Mouse (Mus musculus): ENCODE measurements at regions not wholly inside any gene's neighbourhood (a gene's known extent, or its start where the extent isn't known, plus 50 kb on each side); places are given as distances from the start of the nearest gene placed in this dataset.

GRCm38 (mm10) chr7:70752802-70753218 lies 386.3 kb upstream of the Nr2f2 start:
- DNase-seq = no peak

- DNase-seq = no peak
These were observed 382.3 kb upstream of the Nr2f2 start for GRCm38 (mm10) chr7:70748884-70749283.

GRCm38 (mm10) chr7:70748345-70748744 lies 381.8 kb upstream of the Nr2f2 start:
- no peak for DNase-seq

GRCm38 (mm10) chr7:70744296-70744695 lies 377.8 kb upstream of the Nr2f2 start:
- DNase-seq = no peak

GRCm38 (mm10) chr7:70735591-70735990 lies 369.1 kb upstream of the Nr2f2 start:
- no peak for DNase-seq

GRCm38 (mm10) chr7:70733501-70733900 lies 367.0 kb upstream of the Nr2f2 start:
- DNase-seq = no peak

GRCm38 (mm10) chr7:70729896-70730295 lies 363.4 kb upstream of the Nr2f2 start:
- peak; percentile 44 for DNase-seq

GRCm38 (mm10) chr7:70718149-70718765 lies 351.7 kb upstream of the Nr2f2 start:
- peak; percentile 64 for DNase-seq

- no peak for DNase-seq
These were observed 351.1 kb upstream of the Nr2f2 start for GRCm38 (mm10) chr7:70717608-70718007.

- peak; percentile 17 for DNase-seq
These were observed 350.4 kb upstream of the Nr2f2 start for GRCm38 (mm10) chr7:70716811-70717458.

- DNase-seq = no peak
These were observed 345.6 kb upstream of the Nr2f2 start for GRCm38 (mm10) chr7:70712141-70712540.

- DNase-seq = no peak
These were observed 339.7 kb upstream of the Nr2f2 start for GRCm38 (mm10) chr7:70706281-70706680.

- DNase-seq = no peak
These were observed 337.2 kb upstream of the Nr2f2 start for GRCm38 (mm10) chr7:70703784-70704183.

- no peak for DNase-seq
These were observed 333.9 kb upstream of the Nr2f2 start for GRCm38 (mm10) chr7:70700461-70700860.

GRCm38 (mm10) chr7:70699391-70699790 lies 332.9 kb upstream of the Nr2f2 start:
- no peak for DNase-seq

- DNase-seq = no peak
These were observed 332.5 kb upstream of the Nr2f2 start for GRCm38 (mm10) chr7:70698986-70699385.

GRCm38 (mm10) chr7:70692160-70692559 lies 325.6 kb upstream of the Nr2f2 start:
- DNase-seq = no peak

- DNase-seq = no peak
These were observed 324.3 kb upstream of the Nr2f2 start for GRCm38 (mm10) chr7:70690845-70691244.

GRCm38 (mm10) chr7:70669065-70669464 lies 302.5 kb upstream of the Nr2f2 start:
- DNase-seq = no peak

GRCm38 (mm10) chr7:70660162-70660561 lies 293.6 kb upstream of the Nr2f2 start:
- no peak for DNase-seq

- DNase-seq = no peak
These were observed 283.3 kb upstream of the Nr2f2 start for GRCm38 (mm10) chr7:70649760-70650377.

GRCm38 (mm10) chr7:70646801-70647200 lies 280.3 kb upstream of the Nr2f2 start:
- DNase-seq = no peak

- DNase-seq = peak; percentile 46
These were observed 277.3 kb upstream of the Nr2f2 start for GRCm38 (mm10) chr7:70643694-70644301.

GRCm38 (mm10) chr7:70643055-70643454 lies 276.5 kb upstream of the Nr2f2 start:
- no peak for DNase-seq

Data from kidney, postnatal 10 days (tissue).